Mouse (Mus musculus): ENCODE results near the gene Ttf1.

DNA sequence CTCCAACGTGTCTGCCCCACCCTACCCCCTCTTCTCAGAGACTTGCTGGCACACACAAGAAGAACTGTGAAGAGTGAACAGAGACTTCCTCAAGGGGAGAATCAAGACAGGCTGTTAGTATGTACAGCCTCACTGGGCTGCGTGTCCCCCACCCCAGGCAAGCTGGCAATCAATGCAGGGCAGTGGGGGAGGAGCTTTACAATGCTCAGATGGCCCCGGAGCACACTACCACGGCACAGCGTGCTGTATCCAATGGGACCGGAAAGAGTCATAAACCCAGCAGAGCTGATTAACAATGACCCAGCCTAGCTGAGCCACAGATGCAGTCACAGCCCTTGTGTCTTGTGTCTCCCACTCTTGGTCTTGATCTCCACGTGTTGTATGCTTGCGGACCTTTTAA lies 38.7 kb downstream of the Ttf1 start:
- no peak for TF ChIP-seq POLR2A (IDR thresholded peaks at IDR 0.05; ENCODE audit: low read depth, low read length)
- TF ChIP-seq CTCF (IDR thresholded peaks at IDR 0.05; ENCODE audit: extremely low read depth, insufficient read length, insufficient replicate concordance, low read depth, low read length): no peak
